Mouse (Mus musculus) lung, embryonic 14.5 days (tissue): ENCODE measurements around the gene Usp29. TPM values are rescaled to one million over a fixed set of nuclear protein-coding genes. Genes with fewer than 3 reads are reported as not detected.
"Not testable (repeated sequence)": the region's sequence is repeated elsewhere in the genome, so short reads cannot be mapped to it uniquely, and the experiment has no call there.

Experiments
- ATAC-seq: fragments of 200-750 bp; cut with Nextera tagmentation; 2 replicates; pipeline ENCODE4 v1.8.0; 2017; ENCODE audit warnings: mild to moderate bottlenecking, moderate TSS enrichment, moderate library complexity; ENCODE audit not compliant: insufficient read depth
- DNase-seq: peaks from one replicate; pipeline ENCODE4 v3.0.0-alpha.2; 2015
- H3K27ac ChIP-seq: fragments of 300-500 bp; sonication (generic); 2 replicates; pipeline ENCODE4 v1.5.1; 2014; ENCODE audit warnings: low read depth, mild to moderate bottlenecking, moderate library complexity
- H3K27me3 ChIP-seq: fragments of 300-500 bp; sonication (generic); 2 replicates; pipeline ENCODE4 v1.6.1; 2014; ENCODE audit warnings: low read length, control low read depth; ENCODE audit not compliant: insufficient read depth
- H3K36me3 ChIP-seq: fragments of 300-500 bp; sonication (generic); 2 replicates; pipeline ENCODE4 v1.6.1; 2014; ENCODE audit warnings: control low read depth; ENCODE audit not compliant: insufficient read depth
- H3K4me1 ChIP-seq: fragments of 300-500 bp; sonication (generic); 2 replicates; pipeline ENCODE4 v1.6.1; 2014; ENCODE audit warnings: antibody characterized with exemption, control low read depth; ENCODE audit not compliant: insufficient read depth
- H3K4me2 ChIP-seq: fragments of 300-500 bp; sonication (generic); 2 replicates; pipeline ENCODE4 v1.6.1; 2014; ENCODE audit warnings: mild to moderate bottlenecking
- H3K4me3 ChIP-seq: fragments of 300-500 bp; sonication (generic); 2 replicates; pipeline ENCODE4 v1.5.1; 2014; ENCODE audit warnings: low read depth, low read length
- H3K9ac ChIP-seq: fragments of 300-500 bp; sonication (generic); 2 replicates; pipeline ENCODE4 v1.6.1; 2014
- H3K9me3 ChIP-seq: fragments of 300-500 bp; sonication (generic); 2 replicates; pipeline ENCODE4 v1.6.1; 2016; ENCODE audit warnings: low read depth, low read length, control low read depth
- CTCF ChIP-seq: IDR thresholded peaks from 2 replicates; pipeline ENCODE4 v1.5.1; 2016; ENCODE audit warnings: antibody characterized with exemption, low read depth
- WGBS: fragments of 180-500 bp; shearing (Covaris S2); extraction: QIAGEN DNeasy Blood & Tissue Kit; methylation state at CpG from one replicate; pipeline ENCODE4 v1.1.7; 2014; 5-methylcytosine and 5-hydroxymethylcytosine counted together
- polyA plus RNA-seq: library from polyadenylated mRNA; unstranded; fragments of >200 nt; fragmentation: Nextera tagmentation; extraction: Ambion mirVana; gene quantifications from 2 replicates; pipeline ENCODE4 v1.2.1, GENCODE M21; 2014

Gene Usp29
- polyA plus RNA-seq, 1 experiment from 2014 or later = 6.2 TPM

DNA sequence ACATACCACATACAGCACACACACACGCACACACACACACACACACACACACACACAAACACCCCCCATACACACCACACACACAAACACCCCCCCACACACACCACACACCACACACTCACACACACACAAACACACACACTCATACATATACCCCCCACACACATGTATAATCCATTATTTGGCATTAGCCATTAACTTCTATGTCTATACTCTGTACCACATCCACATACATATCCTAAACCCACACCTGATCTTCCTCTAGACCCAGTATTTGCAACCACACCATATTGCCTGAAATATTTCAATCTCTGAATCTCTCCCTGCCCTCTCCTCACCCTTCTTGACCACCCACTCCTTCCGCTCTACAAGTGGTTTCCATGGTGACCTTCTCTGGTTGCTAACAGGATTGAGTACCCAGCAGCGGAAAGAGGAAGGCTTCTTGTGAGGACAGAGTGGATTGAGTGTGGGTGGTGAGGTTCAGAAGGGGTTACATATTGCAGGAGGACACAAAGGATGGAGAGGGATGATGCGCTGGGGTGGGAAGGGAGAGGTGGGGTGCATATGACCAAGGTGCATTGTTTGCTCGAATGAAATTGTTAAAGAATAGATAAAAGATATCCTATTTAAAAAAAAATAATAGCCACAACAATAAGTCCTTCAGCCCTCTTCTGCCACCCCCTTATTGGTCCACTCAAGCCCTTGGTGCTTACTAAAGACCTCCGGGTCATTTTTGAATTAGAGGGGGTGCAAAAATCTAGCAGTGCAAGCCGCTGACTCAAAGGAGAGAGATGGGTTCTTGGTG is 195.8 kb downstream of the Usp29 start:
- H3K36me3 ChIP-seq = no peaks in the 10 kb centered on the region
- ATAC-seq (peak; percentile 24; the same call in 1 of the 2 replicates), DNase-seq (peak; percentile 32)
- no peaks in the 10 kb centered on the region for H3K27me3 ChIP-seq
- no peaks in the 10 kb centered on the region for H3K9me3 ChIP-seq
- 59% methylated on average over 7 of the region's 7 CpGs for WGBS
- no peak overlapping the region for H3K27ac ChIP-seq
- no peak for TF ChIP-seq CTCF
- no peak overlapping the region for H3K4me3 ChIP-seq
- H3K9ac ChIP-seq = no peak overlapping the region
- no peaks in the 10 kb centered on the region for H3K4me1 ChIP-seq
- H3K4me2 ChIP-seq = no peak overlapping the region

DNA sequence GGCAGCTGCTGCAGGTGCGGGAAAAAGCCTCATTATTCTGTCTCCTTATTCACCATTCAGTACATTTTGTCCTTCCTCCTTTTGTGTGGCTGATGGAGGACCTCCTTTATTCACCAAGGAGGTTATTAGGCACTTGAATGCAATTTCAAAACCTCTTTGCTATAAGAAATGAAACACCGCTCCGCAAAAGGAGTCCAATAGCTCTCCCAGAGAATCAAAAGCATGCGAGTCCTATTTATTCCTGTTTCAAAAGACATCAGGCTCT is 196.3 kb downstream of the Usp29 start:
- ATAC-seq (no peak), DNase-seq (no peak)
- H3K4me1 ChIP-seq = no peaks in the 10 kb centered on the region
- no peaks in the 10 kb centered on the region for H3K27me3 ChIP-seq
- 82% methylated on average over 4 of the region's 4 CpGs for WGBS
- H3K9me3 ChIP-seq = no peaks in the 10 kb centered on the region
- H3K9ac ChIP-seq = no peak overlapping the region
- no peak for TF ChIP-seq CTCF
- no peak overlapping the region for H3K27ac ChIP-seq
- H3K4me3 ChIP-seq = no peak overlapping the region
- no peaks in the 10 kb centered on the region for H3K36me3 ChIP-seq
- H3K4me2 ChIP-seq = no peak overlapping the region

GRCm38 (mm10) chr7:6929286-6929685 is 198.9 kb downstream of the Usp29 start:
- TF ChIP-seq CTCF = no peak
- ATAC-seq (no peak), DNase-seq (no peak)
- no peak overlapping the region for H3K27ac ChIP-seq
- no peaks in the 10 kb centered on the region for H3K4me1 ChIP-seq
- H3K4me2 ChIP-seq = no peak overlapping the region
- no peaks in the 10 kb centered on the region for H3K36me3 ChIP-seq
- 51% methylated on average over 2 of the region's 2 CpGs for WGBS
- no peak overlapping the region for H3K4me3 ChIP-seq
- no peaks in the 10 kb centered on the region for H3K9me3 ChIP-seq
- H3K9ac ChIP-seq = no peak overlapping the region
- H3K27me3 ChIP-seq = no peaks in the 10 kb centered on the region

GRCm38 (mm10) chr7:6934741-6935140 is 204.4 kb downstream of the Usp29 start:
- ATAC-seq (no peak), DNase-seq (peak; percentile 59)
- Histone ChIP-seq H3K9ac (peak overlapping the region; percentile 20; the same call in 1 of the 2 replicates), H3K9me3 (no peaks in the 10 kb centered on the region), H3K4me3 (no peak overlapping the region), H3K27ac (peak overlapping the region; percentile 46), H3K36me3 (no peaks in the 10 kb centered on the region), H3K27me3 (no peaks in the 10 kb centered on the region), H3K4me2 (no peak overlapping the region), H3K4me1 (no peaks in the 10 kb centered on the region)
- TF ChIP-seq CTCF = no peak
- WGBS = 30% methylated on average over 5 of the region's 5 CpGs

GRCm38 (mm10) chr7:6937040-6937439 is 206.7 kb downstream of the Usp29 start:
- Histone ChIP-seq H3K27me3 (no peaks in the 10 kb centered on the region), H3K9me3 (no peaks in the 10 kb centered on the region), H3K4me1 (no peaks in the 10 kb centered on the region), H3K4me2 (no peak overlapping the region), H3K4me3 (no peak overlapping the region), H3K27ac (no peak overlapping the region), H3K36me3 (no peaks in the 10 kb centered on the region), H3K9ac (no peak overlapping the region)
- peak; percentile 89 for TF ChIP-seq CTCF
- WGBS = 29% methylated on average over 11 of the region's 11 CpGs
- DNase-seq = peak; percentile 94
- peak; percentile 52 for ATAC-seq

DNA sequence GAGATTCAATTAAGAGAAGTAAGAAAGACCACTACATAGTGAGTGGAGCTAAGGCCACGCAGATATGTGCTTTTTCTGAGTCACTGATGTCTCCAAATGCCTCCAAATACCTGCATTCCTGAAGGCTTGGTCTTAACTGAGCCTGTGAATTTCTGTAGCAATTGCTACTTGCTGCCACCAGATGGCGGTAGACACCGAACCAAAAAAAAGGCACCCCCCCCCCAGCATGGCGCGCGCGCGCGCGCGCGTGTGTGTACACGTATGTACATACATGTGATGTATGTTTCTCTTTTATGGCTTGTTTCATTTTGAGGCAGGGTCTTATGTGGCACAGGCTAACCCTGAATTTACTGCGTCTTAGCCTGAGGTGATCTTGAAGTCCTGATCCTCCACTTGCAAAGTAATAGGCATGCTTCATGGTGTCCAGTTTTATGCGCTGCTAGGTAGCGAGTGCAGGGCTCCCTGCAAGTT is 210.4 kb downstream of the Usp29 start:
- H3K9ac ChIP-seq = no peak overlapping the region
- no peak overlapping the region for H3K4me3 ChIP-seq
- ATAC-seq (peak; percentile 66; the same call in 1 of the 2 replicates), DNase-seq (peak; percentile 60)
- H3K9me3 ChIP-seq = no peaks in the 10 kb centered on the region
- H3K4me2 ChIP-seq = peak overlapping the region; percentile 48
- no peaks in the 10 kb centered on the region for H3K27me3 ChIP-seq
- H3K27ac ChIP-seq = no peak overlapping the region
- no peaks in the 10 kb centered on the region for H3K4me1 ChIP-seq
- no peaks in the 10 kb centered on the region for H3K36me3 ChIP-seq
- peak; percentile 80 for TF ChIP-seq CTCF
- WGBS = 16% methylated on average over 16 of the region's 16 CpGs

DNA sequence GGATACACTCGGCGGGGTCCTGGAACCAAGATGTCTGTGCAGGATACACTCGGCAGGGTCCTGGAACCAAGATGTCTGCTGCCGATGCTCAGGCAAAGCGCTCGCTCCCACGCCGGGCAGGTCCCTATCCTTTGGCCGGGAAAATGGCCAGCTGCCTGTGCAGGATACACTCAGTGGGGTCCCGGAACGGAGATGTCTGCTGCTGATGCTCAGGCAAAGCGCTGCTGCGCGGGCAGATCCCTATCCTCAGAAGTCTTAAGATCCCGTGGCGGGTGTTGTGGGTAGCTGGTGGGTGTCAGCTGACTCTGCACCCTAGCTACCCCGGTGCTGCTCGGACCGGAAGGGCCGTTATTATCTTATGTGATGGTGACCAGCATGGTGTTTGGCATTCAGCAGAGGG is 217.7 kb downstream of the Usp29 start:
- H3K9ac ChIP-seq, ATAC-seq, H3K4me3 ChIP-seq, DNase-seq, H3K4me2 ChIP-seq, H3K36me3 ChIP-seq, H3K9me3 ChIP-seq, H3K4me1 ChIP-seq, H3K27me3 ChIP-seq, H3K27ac ChIP-seq: not testable (repeated sequence)
- WGBS = 90% methylated on average over 18 of the region's 20 CpGs
